In genomic region chr11:98448191-98448790, GRCm38 (mm10) we compare ENCODE assay signal across 10 mouse cellular contexts. TPM values are rescaled to one million over a fixed set of nuclear protein-coding genes. Genes with fewer than 3 reads are reported as not detected.
DNase-seq lines count a peak whose midpoint lies in the region; ATAC-seq and TF ChIP-seq lines count a peak whose summit lies in the region.
"Had no signal": no experiment of that assay in that cellular context is flagged by ENCODE, and none has a peak within 500 bp of the region (broad histone marks: within the 10 kb centered on the region; RNA-seq: fewer than 3 reads in every experiment).

No protein-coding gene starts in this region.

- H3K9me3 ChIP-seq in heart, embryonic 11.5 days (replicated peaks; ENCODE audit: control insufficient read depth, low read length): no peaks in the 10 kb centered on the region
- no peaks in the 10 kb centered on the region for H3K9me3 ChIP-seq in kidney, postnatal 0 days (replicated peaks; ENCODE audit: low read length)
- no peaks in the 10 kb centered on the region for H3K9me3 ChIP-seq in lung, embryonic 16.5 days (ENCODE audit: control insufficient read depth, low read length)
- H3K9me3 ChIP-seq: midbrain, embryonic 13.5 days had no signal

- H3K27ac ChIP-seq in heart, adult 2 months: 0 out of 2 replicates have a peak overlapping the region, but pooled peaks have one; percentile 31
- H3K27ac ChIP-seq in heart, embryonic 11.5 days (ENCODE audit: low read depth, low read length): no peak overlapping the region
- H3K27ac ChIP-seq in kidney, postnatal 0 days: peak overlapping the region; percentile 96
- peak overlapping the region; percentile 86 for H3K27ac ChIP-seq in lung, embryonic 16.5 days (ENCODE audit: low read length)
- H3K27ac ChIP-seq: midbrain, embryonic 13.5 days had no signal

- TF ChIP-seq POLR2A in heart, adult 2 months (IDR thresholded peaks at IDR 0.05; ENCODE audit: insufficient read depth, low read depth, low read length): no peak

- no peak for DNase-seq in heart, adult 2 months
- DNase-seq in MEL-GATA-1-ER (ENCODE audit: extremely low read depth, low read depth): peak; percentile 18
- peak; percentile 57 for DNase-seq in kidney, postnatal 0 days (ENCODE audit: low spot score)
- DNase-seq in layer of hippocampus, postnatal 25 days (ENCODE audit: extremely low spot score in 1 of 2, low spot score in 1 of 2): no peak
- DNase-seq in gastrocnemius, postnatal 14 days: no peak
- no peak for DNase-seq in left cerebral cortex, postnatal 10 days (ENCODE audit: extremely low spot score in 1 of 2, low spot score in 2 of 2)

- H3K79me2 ChIP-seq in heart, adult 2 months (replicated peaks; ENCODE audit: control insufficient read depth, insufficient read depth, low read length): no peaks in the 10 kb centered on the region

- no peak overlapping the region for H3K4me3 ChIP-seq in heart, adult 2 months
- no peak overlapping the region for H3K4me3 ChIP-seq in heart, embryonic 11.5 days (ENCODE audit: low read depth, low read length)
- H3K4me3 ChIP-seq in kidney, postnatal 0 days (replicated peaks; ENCODE audit: low read depth, low read length): peak overlapping the region; percentile 42
- peak overlapping the region; percentile 48 for H3K4me3 ChIP-seq in lung, embryonic 16.5 days (ENCODE audit: low read length)
- H3K4me3 ChIP-seq: midbrain, embryonic 13.5 days had no signal

- H3K4me1 ChIP-seq in heart, adult 2 months (ENCODE audit: control insufficient read depth, insufficient read depth, low read length): no peaks in the 10 kb centered on the region
- H3K4me1 ChIP-seq in heart, embryonic 11.5 days (ENCODE audit: control insufficient read depth, insufficient read depth, low read length): peaks cover 22% of the 10 kb centered on the region
- peaks cover 6% of the 10 kb centered on the region; the same call in 1 of the 2 replicates for H3K4me1 ChIP-seq in kidney, postnatal 0 days (replicated peaks; ENCODE audit: insufficient read depth, low read length)
- peaks cover 12% of the 10 kb centered on the region for H3K4me1 ChIP-seq in lung, embryonic 16.5 days (replicated peaks; ENCODE audit: control insufficient read depth, insufficient read depth, low read length)

- 53% methylated on average over 13 of the region's 13 CpGs for WGBS in heart, adult 2 months
- WGBS in heart, embryonic 11.5 days (ENCODE audit: insufficient replicate concordance): 42% methylated on average over 13 of the region's 13 CpGs
- WGBS in kidney, postnatal 0 days: 31% methylated on average over 13 of the region's 13 CpGs
- 25% methylated on average over 13 of the region's 13 CpGs for WGBS in lung, embryonic 16.5 days

- no peak for TF ChIP-seq EP300 in heart, adult 2 months (IDR thresholded peaks at IDR 0.05; ENCODE audit: insufficient read depth, low read depth, low read length)

- H3K9ac ChIP-seq in heart, adult 2 months (ENCODE audit: low read depth, low read length): no peak overlapping the region
- no peak overlapping the region for H3K9ac ChIP-seq in heart, embryonic 11.5 days (ENCODE audit: low read depth, low read length)
- H3K9ac ChIP-seq in kidney, postnatal 0 days (ENCODE audit: low read depth, low read length): peak overlapping the region; percentile 66; the same call in 1 of the 2 replicates
- H3K9ac ChIP-seq in lung, embryonic 16.5 days (ENCODE audit: low read length): peak overlapping the region; percentile 63
- H3K9ac ChIP-seq: midbrain, embryonic 13.5 days had no signal

- ATAC-seq in heart, embryonic 11.5 days (replicated peaks; ENCODE audit: insufficient number of reproducible peaks, low FRiP score, low TSS enrichment): no peak
- peak; percentile 42; the same call in 1 of the 2 replicates for ATAC-seq in kidney, postnatal 0 days (replicated peaks; ENCODE audit: low FRiP score, low read depth)
- peak; percentile 48; the same call in 1 of the 2 replicates for ATAC-seq in lung, embryonic 16.5 days (ENCODE audit: low read depth)
- ATAC-seq: midbrain, embryonic 13.5 days had no signal

- H3K27me3 ChIP-seq in heart, adult 2 months (ENCODE audit: control insufficient read depth, insufficient read depth, low read length): no peaks in the 10 kb centered on the region; the same call in 1 of the 2 replicates
- H3K27me3 ChIP-seq in heart, embryonic 11.5 days (ENCODE audit: control insufficient read depth, insufficient read depth, low read length): peaks cover 21% of the 10 kb centered on the region
- no peaks in the 10 kb centered on the region for H3K27me3 ChIP-seq in kidney, postnatal 0 days (ENCODE audit: insufficient read depth, low read length)
- H3K27me3 ChIP-seq in lung, embryonic 16.5 days (ENCODE audit: control insufficient read depth, insufficient read depth, low read depth, low read length): peaks cover 8% of the 10 kb centered on the region

- TF ChIP-seq CTCF in heart, adult 2 months (IDR thresholded peaks at IDR 0.05): no peak
- no peak for TF ChIP-seq CTCF in kidney, postnatal 0 days (IDR thresholded peaks at IDR 0.05; ENCODE audit: low read depth)

- H3K4me2 ChIP-seq in heart, embryonic 11.5 days: no peak overlapping the region
- peak overlapping the region; percentile 54 for H3K4me2 ChIP-seq in kidney, postnatal 0 days (ENCODE audit: low read length)
- H3K4me2 ChIP-seq in lung, embryonic 16.5 days (ENCODE audit: low read depth, low read length): peak overlapping the region; percentile 54
- H3K4me2 ChIP-seq: midbrain, embryonic 13.5 days had no signal

- no peaks in the 10 kb centered on the region for H3K36me3 ChIP-seq in heart, adult 2 months (ENCODE audit: control insufficient read depth, insufficient read depth, low read length)
- H3K36me3 ChIP-seq in heart, embryonic 11.5 days (ENCODE audit: control insufficient read depth, insufficient read depth, low read length): no peaks in the 10 kb centered on the region
- H3K36me3 ChIP-seq in kidney, postnatal 0 days (ENCODE audit: insufficient read depth, low read length): 0 out of 2 replicates have a peak, but pooled peaks cover 6% of the 10 kb centered on the region
- H3K36me3 ChIP-seq in lung, embryonic 16.5 days (ENCODE audit: control insufficient read depth, insufficient read depth, low read length): 0 out of 2 replicates have a peak, but pooled peaks cover 2% of the 10 kb centered on the region
- H3K36me3 ChIP-seq: midbrain, embryonic 13.5 days had no signal

- intact Hi-C loops in heart, adult 2 months (cut with DNase I): no loop called here
- intact Hi-C loops in gastrocnemius, postnatal 14 days (cut with DNase I; ENCODE audit: low total_unique reads): no loop called here
- intact Hi-C loops in left cerebral cortex, postnatal 10 days (cut with DNase I): no loop called here

RNA-seq across cellular contexts. Expression of gene Grb7, which starts 2.1 kb away (rescaled TPM):
- under 1 TPM; 0.11 to 0.31 TPM for total RNA-seq in heart, adult 2 months (2021)
- polyA plus RNA-seq in heart, adult 2 months (2012; rRNA removed): 0.56 and 0.72 TPM in 2 replicates
- polyA plus RNA-seq in heart, embryonic 11.5 days (2014; fragmentation: Nextera tagmentation; extraction: Ambion mirVana): 0.63 and 2.0 TPM in 2 replicates
- polyA plus RNA-seq in kidney, postnatal 0 days (2015; fragmentation: Nextera tagmentation; extraction: Ambion mirVana): 66.9 and 73.2 TPM in 2 replicates
- 45.6 and 47.6 TPM in 2 replicates for polyA plus RNA-seq in lung, embryonic 16.5 days (2015; fragmentation: Nextera tagmentation; extraction: Ambion mirVana)
- total RNA-seq in layer of hippocampus, postnatal 25 days (2021): 1 to 10 TPM; 1.4 to 2.1 TPM
- not detected for total RNA-seq in gastrocnemius, postnatal 14 days (2021)
- total RNA-seq in left cerebral cortex, postnatal 10 days (2021): 1 to 10 TPM; 2.1 to 2.6 TPM
- total RNA-seq: heart, postnatal 25 days had no signal

RNA-seq across cellular contexts. Expression of gene Mien1, which starts 9.5 kb away (rescaled TPM):
- total RNA-seq in heart, adult 2 months (2021): 10 to 100 TPM; 61.6 to 63.6 TPM
- polyA plus RNA-seq in heart, adult 2 months (2012; rRNA removed): 53.5 and 80.0 TPM in 2 replicates
- polyA plus RNA-seq in heart, embryonic 11.5 days (2014; fragmentation: Nextera tagmentation; extraction: Ambion mirVana): 107 and 110 TPM in 2 replicates
- 155 and 158 TPM in 2 replicates for polyA plus RNA-seq in kidney, postnatal 0 days (2015; fragmentation: Nextera tagmentation; extraction: Ambion mirVana)
- 87.5 and 97.5 TPM in 2 replicates for polyA plus RNA-seq in lung, embryonic 16.5 days (2015; fragmentation: Nextera tagmentation; extraction: Ambion mirVana)
- total RNA-seq in layer of hippocampus, postnatal 25 days (2021): 100 to 1,000 TPM in 1 of 2 experiments, 10 to 100 TPM in 1; 92.2 to 104 TPM
- total RNA-seq in gastrocnemius, postnatal 14 days (2021): 10 to 100 TPM; 27.7 to 30.3 TPM
- 100 to 1,000 TPM; 104 to 117 TPM for total RNA-seq in left cerebral cortex, postnatal 10 days (2021)

RNA-seq across cellular contexts. Expression of gene Erbb2, which starts 36.0 kb away (rescaled TPM):
- 1 to 10 TPM; 6.6 to 6.9 TPM for total RNA-seq in heart, adult 2 months (2021)
- 8.4 and 9.2 TPM in 2 replicates for polyA plus RNA-seq in heart, adult 2 months (2012; rRNA removed)
- polyA plus RNA-seq in heart, embryonic 11.5 days (2014; fragmentation: Nextera tagmentation; extraction: Ambion mirVana): 48.0 and 56.4 TPM in 2 replicates
- 36.1 and 41.1 TPM in 2 replicates for polyA plus RNA-seq in kidney, postnatal 0 days (2015; fragmentation: Nextera tagmentation; extraction: Ambion mirVana)
- 39.3 and 41.4 TPM in 2 replicates for polyA plus RNA-seq in lung, embryonic 16.5 days (2015; fragmentation: Nextera tagmentation; extraction: Ambion mirVana)
- total RNA-seq in layer of hippocampus, postnatal 25 days (2021): 1 to 10 TPM; 1.4 to 3.5 TPM
- total RNA-seq in gastrocnemius, postnatal 14 days (2021): 1 to 10 TPM; 3.9 to 5.3 TPM
- 1 to 10 TPM; 2.4 TPM for total RNA-seq in left cerebral cortex, postnatal 10 days (2021)

RNA-seq across cellular contexts. Expression of gene Pgap3, which starts 48.0 kb away (rescaled TPM):
- 1 to 10 TPM; 7.7 to 8.5 TPM for total RNA-seq in heart, adult 2 months (2021)
- 18.8 and 21.1 TPM in 2 replicates for polyA plus RNA-seq in heart, adult 2 months (2012; rRNA removed)
- polyA plus RNA-seq in heart, embryonic 11.5 days (2014; fragmentation: Nextera tagmentation; extraction: Ambion mirVana): 10.6 and 13.7 TPM in 2 replicates
- 16.1 and 17.4 TPM in 2 replicates for polyA plus RNA-seq in kidney, postnatal 0 days (2015; fragmentation: Nextera tagmentation; extraction: Ambion mirVana)
- 15.0 and 16.2 TPM in 2 replicates for polyA plus RNA-seq in lung, embryonic 16.5 days (2015; fragmentation: Nextera tagmentation; extraction: Ambion mirVana)
- 1 to 10 TPM; 8.9 to 9.6 TPM for total RNA-seq in layer of hippocampus, postnatal 25 days (2021)
- 1 to 10 TPM; 2.2 to 2.9 TPM for total RNA-seq in gastrocnemius, postnatal 14 days (2021)
- 10 to 100 TPM in 1 of 2 experiments, 1 to 10 TPM in 1; 8.6 to 10.1 TPM for total RNA-seq in left cerebral cortex, postnatal 10 days (2021)

Comparison
In these comparisons a context has a peak if more than half of its experiments do, and no peak if none do; other contexts are left out.
1. DNase-seq: peak in MEL-GATA-1-ER (single experiment) and kidney, postnatal 0 days (single experiment); none in heart, adult 2 months (0 of 2), layer of hippocampus, postnatal 25 days (0 of 2), gastrocnemius, postnatal 14 days (single experiment) and left cerebral cortex, postnatal 10 days (0 of 2).
2. H3K4me3 ChIP-seq: peak in kidney, postnatal 0 days (single experiment) and lung, embryonic 16.5 days (single experiment); none in heart, adult 2 months (single experiment) and heart, embryonic 11.5 days (single experiment).
3. H3K9ac ChIP-seq: peak in kidney, postnatal 0 days (single experiment) and lung, embryonic 16.5 days (single experiment); none in heart, adult 2 months (single experiment) and heart, embryonic 11.5 days (single experiment).